Mouse (Mus musculus) erythroblast, embryonic 14.5 days (primary cell): Measurements from ENCODE around the gene Stard13. TPM values are rescaled to one million over a fixed set of nuclear protein-coding genes. Genes with fewer than 3 reads are reported as not detected.

ENCODE experiments used
- H3K27me3 ChIP-seq: 2 replicates; pipeline ENCODE4 v1.6.1; 2012; ENCODE audit warnings: inconsistent platforms; ENCODE audit not compliant: control insufficient read depth
- H3K36me3 ChIP-seq: 2 replicates; pipeline ENCODE4 v1.6.1; 2012; ENCODE audit warnings: mild to moderate bottlenecking, inconsistent platforms; ENCODE audit not compliant: control insufficient read depth
- H3K4me1 ChIP-seq: 2 replicates; pipeline ENCODE4 v1.6.1; 2012; ENCODE audit warnings: inconsistent platforms; ENCODE audit not compliant: control insufficient read depth
- H3K4me3 ChIP-seq: replicated peaks from 2 replicates; pipeline ENCODE3; 2012; ENCODE audit warnings: moderate library complexity, mild to moderate bottlenecking, inconsistent platforms
- H3K9me3 ChIP-seq: 2 replicates; pipeline ENCODE4 v1.6.1; 2012; ENCODE audit warnings: low read length, inconsistent platforms, mixed read lengths; ENCODE audit not compliant: control insufficient read depth
- GATA1 ChIP-seq: IDR thresholded peaks from 2 replicates; pipeline ENCODE4 v1.6.1; 2012; ENCODE audit warnings: low read length, inconsistent platforms, mixed read lengths
- TAL1 ChIP-seq: IDR thresholded peaks from 3 replicates; pipeline ENCODE4 v1.6.1; 2012; ENCODE audit warnings: low read length, inconsistent platforms, mixed read lengths
- polyA plus RNA-seq: library from polyadenylated mRNA; stranded (reverse); fragments of >175 nt; gene quantifications from 2 replicates; pipeline ENCODE4 v1.2.3, GENCODE M21; 2012

Stard13 gene
- polyA plus RNA-seq, 1 experiment = 0.07 TPM

- no peaks in the 10 kb centered on the region for H3K36me3 ChIP-seq
These were observed 78.4 kb downstream of the Stard13 start for GRCm38 (mm10) chr5:151155247-151155646.

GRCm38 (mm10) chr5:151154780-151155179, 78.9 kb downstream of the Stard13 start:
- TF ChIP-seq GATA1 = no peak
- no peak for TF ChIP-seq TAL1
- no peaks in the 10 kb centered on the region for H3K4me1 ChIP-seq
- H3K36me3 ChIP-seq = no peaks in the 10 kb centered on the region
- H3K27me3 ChIP-seq = no peaks in the 10 kb centered on the region
- H3K9me3 ChIP-seq = no peaks in the 10 kb centered on the region
- no peak overlapping the region for H3K4me3 ChIP-seq

More at GRCm38 (mm10) chr5:151155247-151155646, 78.4 kb downstream of the Stard13 start:
- Histone ChIP-seq H3K9me3 (no peaks in the 10 kb centered on the region), H3K4me3 (no peak overlapping the region), H3K4me1 (no peaks in the 10 kb centered on the region), H3K27me3 (no peaks in the 10 kb centered on the region)
- TF ChIP-seq GATA1 = no peak
- no peak for TF ChIP-seq TAL1

GRCm38 (mm10) chr5:151154030-151154429, 79.6 kb downstream of the Stard13 start:
- H3K4me3 ChIP-seq = no peak overlapping the region
- H3K4me1 ChIP-seq = no peaks in the 10 kb centered on the region
- no peaks in the 10 kb centered on the region for H3K27me3 ChIP-seq
- no peaks in the 10 kb centered on the region for H3K36me3 ChIP-seq
- no peaks in the 10 kb centered on the region for H3K9me3 ChIP-seq
- TF ChIP-seq GATA1 (no peak), TAL1 (no peak)

- H3K27me3 ChIP-seq = no peaks in the 10 kb centered on the region
- no peaks in the 10 kb centered on the region for H3K9me3 ChIP-seq
- TF ChIP-seq GATA1 (no peak), TAL1 (no peak)
- H3K36me3 ChIP-seq = no peaks in the 10 kb centered on the region
- H3K4me1 ChIP-seq = no peaks in the 10 kb centered on the region
- H3K4me3 ChIP-seq = no peak overlapping the region
These were observed 82.1 kb downstream of the Stard13 start for GRCm38 (mm10) chr5:151151549-151151948.

- no peaks in the 10 kb centered on the region for H3K9me3 ChIP-seq
- no peaks in the 10 kb centered on the region for H3K36me3 ChIP-seq
- H3K4me1 ChIP-seq = no peaks in the 10 kb centered on the region
- no peak overlapping the region for H3K4me3 ChIP-seq
- no peak for TF ChIP-seq GATA1
- no peak for TF ChIP-seq TAL1
- H3K27me3 ChIP-seq = no peaks in the 10 kb centered on the region
These were observed 84.1 kb downstream of the Stard13 start for GRCm38 (mm10) chr5:151149509-151149908.

- no peaks in the 10 kb centered on the region for H3K27me3 ChIP-seq
- H3K4me1 ChIP-seq = no peaks in the 10 kb centered on the region
- no peak overlapping the region for H3K4me3 ChIP-seq
- TF ChIP-seq TAL1 = no peak
- TF ChIP-seq GATA1 = no peak
- no peaks in the 10 kb centered on the region for H3K9me3 ChIP-seq
- H3K36me3 ChIP-seq = no peaks in the 10 kb centered on the region
These were observed 85.6 kb downstream of the Stard13 start for GRCm38 (mm10) chr5:151148079-151148478.

GRCm38 (mm10) chr5:151145807-151146206, 87.8 kb downstream of the Stard13 start:
- TF ChIP-seq TAL1 (no peak), GATA1 (no peak)
- H3K9me3 ChIP-seq = no peaks in the 10 kb centered on the region

GRCm38 (mm10) chr5:151143955-151144354, 89.7 kb downstream of the Stard13 start:
- no peaks in the 10 kb centered on the region for H3K9me3 ChIP-seq
- no peak for TF ChIP-seq TAL1
- TF ChIP-seq GATA1 = no peak

More at GRCm38 (mm10) chr5:151145807-151146206, 87.8 kb downstream of the Stard13 start:
- Histone ChIP-seq H3K36me3 (no peaks in the 10 kb centered on the region), H3K27me3 (no peaks in the 10 kb centered on the region), H3K4me3 (no peak overlapping the region), H3K4me1 (no peaks in the 10 kb centered on the region)

GRCm38 (mm10) chr5:151142671-151143601, 90.7 kb downstream of the Stard13 start:
- Histone ChIP-seq H3K4me3 (no peak overlapping the region), H3K27me3 (no peaks in the 10 kb centered on the region), H3K9me3 (no peaks in the 10 kb centered on the region), H3K4me1 (no peaks in the 10 kb centered on the region), H3K36me3 (no peaks in the 10 kb centered on the region)
- TF ChIP-seq GATA1 = no peak
- TF ChIP-seq TAL1 = no peak

More at GRCm38 (mm10) chr5:151143955-151144354, 89.7 kb downstream of the Stard13 start:
- Histone ChIP-seq H3K4me3 (no peak overlapping the region), H3K27me3 (no peaks in the 10 kb centered on the region), H3K4me1 (no peaks in the 10 kb centered on the region), H3K36me3 (no peaks in the 10 kb centered on the region)
